30 mouse cellular contexts compared by ENCODE assay signal in genomic region chr9:113074866-113075265, GRCm38 (mm10).
"Had no signal": no experiment of that assay in that cellular context is flagged by ENCODE, and none has a peak within 500 bp of the region (broad histone marks: within the 10 kb centered on the region; RNA-seq: fewer than 3 reads in every experiment).

No protein-coding gene starts in this region.

- H3K27ac ChIP-seq: limb, embryonic 10.5 days; limb, embryonic 12.5 days; limb, embryonic 13.5 days; limb, embryonic 15.5 days; liver, embryonic 12.5 days; liver, embryonic 13.5 days; liver, embryonic 14.5 days; liver, embryonic 15.5 days; lung, embryonic 15.5 days; macrophage; midbrain, embryonic 10.5 days; midbrain, embryonic 12.5 days; midbrain, embryonic 13.5 days; midbrain, embryonic 15.5 days; neural tube, embryonic 12.5 days had no signal

- H3K4me3 ChIP-seq: limb, embryonic 10.5 days; limb, embryonic 12.5 days; limb, embryonic 13.5 days; limb, embryonic 15.5 days; liver, embryonic 12.5 days; liver, embryonic 13.5 days; liver, embryonic 15.5 days; lung, embryonic 15.5 days; megakaryocyte, embryonic 14.5 days; midbrain, embryonic 10.5 days; midbrain, embryonic 12.5 days; midbrain, embryonic 13.5 days; midbrain, embryonic 15.5 days; myocyte; neural tube, embryonic 12.5 days had no signal

- DNase-seq: left cerebral cortex, postnatal 4 days; liver; liver, embryonic 13.5 days; liver, postnatal 0 days; lung, adult 18-20 months; lung, adult 2 months; lung, embryonic 14.5 days; lung, postnatal 10 days; lung, postnatal 14 days; lung, postnatal 36 days; lung, postnatal 4 days; midbrain, embryonic 14.5 days had no signal

- ATAC-seq: liver, embryonic 12.5 days; liver, postnatal 0 days; lung, postnatal 0 days; midbrain, embryonic 13.5 days; midbrain, embryonic 15.5 days; midbrain, embryonic 16.5 days had no signal
